Mouse (Mus musculus) CD8-positive naive resting alpha-beta T cell, adult 2 months (primary cell): ENCODE data around the gene Fnbp1.

Experiments used
- DNase-seq, 2 experiments: peaks; one replicate each; pipeline ENCODE4 v3.0.0; 2022; ENCODE audit warnings: low read depth in 2 of 2, low spot score in 2 of 2

Fnbp1 gene

DNA sequence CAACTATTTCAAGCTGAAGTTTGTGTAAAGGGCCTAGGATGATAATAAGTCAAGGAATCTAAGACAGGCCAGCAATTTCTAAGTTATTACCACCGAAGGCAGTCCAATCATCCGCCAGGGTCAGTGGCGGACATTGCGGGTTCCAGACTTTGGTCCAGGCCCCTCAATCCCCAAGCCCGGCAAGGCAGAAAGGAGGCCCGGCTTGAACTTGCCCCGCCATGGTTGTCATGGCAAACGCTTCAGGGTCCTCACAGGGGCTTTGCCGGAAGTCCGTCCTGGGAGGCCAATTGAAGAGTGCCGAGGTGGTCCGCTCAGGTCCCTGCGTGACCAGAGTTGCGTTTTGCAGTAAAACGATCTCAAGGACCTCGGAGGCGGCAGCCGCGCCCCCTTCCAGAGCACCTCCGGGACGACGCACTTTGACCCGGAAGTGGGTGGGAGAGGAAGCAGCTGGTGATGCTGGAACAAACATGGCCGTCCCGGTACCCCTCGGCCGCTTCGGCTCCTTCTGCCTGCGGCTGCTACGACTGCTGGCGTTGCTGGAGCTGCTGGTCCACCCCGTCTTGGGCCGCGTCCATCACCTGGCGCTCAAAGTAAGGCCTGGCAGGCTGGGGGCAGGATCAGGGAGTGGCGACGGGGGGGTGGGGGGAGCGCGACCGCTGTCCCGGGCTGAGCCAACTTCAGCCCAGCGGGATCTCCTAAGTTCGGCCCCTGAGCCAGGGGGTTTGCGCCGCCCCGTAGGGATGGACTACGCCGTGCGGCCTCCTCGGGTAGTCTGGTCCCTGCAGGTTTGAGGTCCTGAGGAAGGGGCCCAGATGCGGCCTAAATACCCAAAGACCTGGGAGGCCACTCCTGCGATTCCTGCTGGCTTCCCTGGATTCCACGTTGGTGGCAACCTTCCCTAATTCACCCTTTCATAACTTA, 10.3 kb upstream of the Fnbp1 start, which contains the start of gene Gpr107:
Gene Gpr107 (plus strand): TSS at position 425 of the 921 bp plus-strand sequence.
- DNase-seq = peak; percentile 65 to 77

DNA sequence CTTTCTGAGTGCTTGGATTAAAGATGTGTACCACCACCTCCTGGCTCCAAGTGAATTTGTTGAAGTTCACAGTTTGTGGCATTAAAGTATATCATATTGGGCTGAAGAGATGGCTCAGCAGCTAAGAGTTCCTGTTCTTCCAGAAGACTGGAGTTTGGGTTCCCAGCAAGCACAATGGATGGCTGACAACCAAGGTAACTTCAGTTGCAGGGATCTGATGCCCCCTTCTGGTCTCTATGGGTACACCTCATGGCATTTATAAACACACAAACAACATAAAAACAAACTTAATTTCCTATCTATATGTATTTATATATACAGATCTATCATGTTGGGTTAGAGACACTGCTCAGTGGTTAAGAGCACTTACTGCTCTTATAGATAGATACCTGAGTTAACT, 9.0 kb upstream of the Fnbp1 start:
- peak in 1 of 2 experiments; percentile 40 for DNase-seq

DNA sequence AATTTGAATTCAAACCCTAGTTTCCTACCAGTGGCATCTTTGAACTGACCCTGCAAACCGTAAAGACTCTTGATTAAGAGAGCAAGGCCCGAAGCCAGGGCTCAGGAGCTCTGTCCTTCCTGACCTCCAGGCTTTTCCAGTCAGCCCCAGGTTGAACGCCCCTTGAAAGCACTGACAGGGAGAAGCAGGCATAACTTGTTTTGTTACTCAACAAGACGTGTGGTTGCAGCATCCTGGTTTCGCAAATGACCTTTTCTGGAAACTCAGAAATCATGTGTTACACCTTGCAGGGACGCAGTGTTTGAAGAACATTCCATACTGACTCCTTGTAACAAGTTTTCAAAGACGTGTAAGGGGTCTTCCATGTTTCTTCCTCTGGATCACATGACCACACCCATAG, 5.2 kb upstream of the Fnbp1 start:
- no peak for DNase-seq

DNA sequence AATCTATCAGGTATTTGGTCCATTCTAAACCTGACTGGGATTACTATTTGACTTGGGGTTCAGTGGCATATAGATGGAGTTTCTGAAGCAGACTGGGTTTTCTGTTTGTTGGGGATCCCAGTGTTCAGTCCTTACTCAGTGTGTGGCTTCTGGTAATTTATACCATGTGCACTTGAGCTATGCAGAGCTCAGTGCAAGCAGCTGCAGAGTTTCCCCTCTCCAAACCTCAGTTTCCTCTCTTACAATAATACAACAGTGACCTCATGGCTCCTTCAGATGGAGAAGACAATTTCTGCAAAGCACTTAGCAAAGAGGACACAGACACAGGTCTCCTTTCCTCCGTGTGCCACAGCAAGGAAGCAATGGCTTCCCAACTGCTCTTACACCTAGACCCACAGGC, 3.1 kb upstream of the Fnbp1 start:
- DNase-seq = no peak

DNA sequence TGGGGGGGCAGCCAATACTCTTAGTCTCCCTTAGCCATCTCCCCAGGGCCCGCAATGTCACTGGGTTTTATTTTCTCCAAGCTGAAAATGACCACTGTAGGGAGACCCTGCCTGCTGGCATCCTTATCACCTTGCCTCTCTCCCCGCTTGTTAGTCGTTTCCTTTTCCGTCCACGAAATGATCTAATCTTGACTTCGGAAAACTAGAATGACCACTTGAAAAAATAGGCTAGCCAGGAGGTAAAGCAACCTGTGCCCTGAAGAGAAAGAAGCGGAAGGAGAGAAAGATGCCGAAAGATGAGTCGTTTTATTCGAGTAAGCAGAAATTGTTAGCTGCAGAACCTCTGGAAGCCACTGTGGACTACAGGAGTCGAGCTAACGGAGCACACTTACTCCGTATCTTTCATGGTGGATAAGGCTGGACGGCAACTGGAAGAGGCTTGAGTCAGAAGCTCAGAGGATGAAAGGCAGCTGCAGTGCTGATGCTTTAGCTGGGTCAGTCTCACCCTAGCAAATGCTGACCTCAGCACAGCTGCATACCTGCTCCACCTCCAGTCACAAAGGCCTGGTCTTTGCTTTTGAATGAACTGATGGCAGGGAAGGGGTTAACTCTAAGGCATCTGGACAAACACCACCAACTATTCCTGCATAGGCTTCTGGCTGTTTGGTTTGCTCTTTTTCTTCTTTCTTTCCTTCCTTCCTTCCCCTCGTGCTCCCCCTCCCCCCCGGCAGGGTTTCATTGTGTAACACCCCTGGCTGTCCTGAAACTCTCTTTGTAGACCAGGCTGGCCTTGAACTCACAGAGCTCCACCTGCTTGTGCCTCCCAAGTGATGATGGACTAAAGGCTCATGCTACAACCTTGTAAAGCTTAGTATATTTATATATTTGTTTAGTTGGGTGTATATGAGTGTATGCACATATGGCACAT, 2.2 kb upstream of the Fnbp1 start:
- DNase-seq = no peak

DNA sequence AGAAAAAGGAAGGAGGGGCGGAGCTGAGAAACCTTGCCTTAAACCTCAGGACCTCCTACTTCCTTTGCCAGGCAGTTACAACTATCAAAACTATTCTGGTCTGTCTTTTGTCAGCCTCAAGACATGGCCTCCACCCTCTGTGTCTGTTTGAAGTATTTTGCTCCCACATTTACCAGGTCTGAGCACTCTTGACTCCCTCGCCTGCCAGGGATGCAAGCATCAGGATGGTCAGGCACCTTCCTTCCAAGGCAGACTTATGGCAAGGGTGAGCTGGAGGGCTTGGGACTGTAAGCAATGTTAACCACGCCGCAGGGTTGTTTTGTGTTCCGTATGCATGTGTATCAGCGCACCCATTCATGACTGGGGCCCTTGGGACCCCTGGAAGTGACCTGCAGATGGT, 1.5 kb upstream of the Fnbp1 start:
- peak in 1 of 2 experiments; percentile 28 for DNase-seq

DNA sequence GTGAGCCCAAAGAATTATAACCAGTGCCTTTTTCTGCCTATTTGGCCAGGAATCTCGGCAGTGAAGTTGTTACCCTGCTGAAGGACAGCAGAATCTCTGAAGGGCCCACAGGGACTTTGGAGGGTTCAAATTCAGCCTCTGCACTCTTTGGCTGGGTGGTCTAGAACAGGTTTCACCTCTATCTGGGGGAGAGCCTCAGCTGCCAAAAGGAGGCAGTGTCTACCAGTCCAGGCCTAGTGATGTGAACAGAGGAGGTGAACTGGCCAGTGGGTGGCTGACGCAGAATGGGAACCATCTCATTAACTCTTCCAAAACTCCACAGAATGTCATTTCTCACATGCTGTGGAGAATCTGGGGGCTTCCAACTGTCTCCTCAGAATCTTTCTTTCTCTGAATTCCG, 697 bp upstream of the Fnbp1 start:
- no peak for DNase-seq

DNA sequence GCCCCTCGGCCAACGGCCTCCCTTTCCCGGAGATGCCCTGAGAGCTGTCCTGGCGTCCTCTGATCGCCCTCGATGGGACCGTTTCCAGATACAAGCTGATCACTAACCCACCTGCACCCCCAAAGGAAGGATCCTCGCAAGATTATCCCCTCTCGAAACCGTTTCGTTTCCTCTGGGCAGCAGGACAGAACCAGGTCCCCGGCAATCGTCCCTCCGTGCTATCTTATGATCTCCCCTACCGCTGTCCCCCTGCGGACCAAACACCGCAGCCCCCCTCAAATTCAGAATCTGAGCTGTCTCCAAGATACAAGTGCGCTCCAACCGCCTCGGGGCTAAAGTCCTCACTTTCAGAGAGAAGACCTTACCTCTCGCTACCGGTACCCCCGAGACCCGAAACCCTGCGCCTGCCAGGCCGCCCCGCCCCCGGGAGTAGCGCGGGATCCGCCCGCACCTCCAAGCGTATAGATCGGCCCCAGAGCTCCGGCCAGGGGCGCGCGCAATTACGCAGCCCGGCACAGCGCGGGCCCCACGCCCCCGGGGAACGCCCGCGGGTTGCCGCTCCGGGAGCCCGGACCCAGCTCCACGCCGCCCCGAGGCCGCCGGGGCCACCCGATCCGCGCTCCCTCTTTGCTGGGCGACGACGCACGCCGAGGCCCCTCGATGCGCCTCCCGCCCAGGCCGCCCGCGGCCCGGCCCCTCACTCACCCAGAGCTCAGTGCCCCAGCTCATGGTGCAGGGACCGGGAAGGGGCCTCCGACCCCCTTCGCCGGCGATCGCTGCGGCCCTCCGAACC, 538 bp downstream of the Fnbp1 start:
- no peak for DNase-seq

DNA sequence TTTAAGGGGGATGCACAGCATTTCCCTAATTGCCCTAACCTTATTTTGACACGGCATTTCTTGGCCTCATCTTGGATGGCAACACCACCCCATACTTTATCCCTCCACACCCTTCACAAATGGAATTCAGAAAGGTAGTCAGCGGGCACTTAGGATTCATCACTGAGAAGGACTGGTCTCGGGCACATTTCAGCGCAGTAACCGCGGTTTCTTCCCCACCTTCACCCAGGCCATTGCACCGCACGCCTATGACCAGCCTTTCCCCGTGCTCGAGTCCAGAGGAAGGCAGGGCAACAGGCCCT, 1.1 kb downstream of the Fnbp1 start:
- no peak for DNase-seq

DNA sequence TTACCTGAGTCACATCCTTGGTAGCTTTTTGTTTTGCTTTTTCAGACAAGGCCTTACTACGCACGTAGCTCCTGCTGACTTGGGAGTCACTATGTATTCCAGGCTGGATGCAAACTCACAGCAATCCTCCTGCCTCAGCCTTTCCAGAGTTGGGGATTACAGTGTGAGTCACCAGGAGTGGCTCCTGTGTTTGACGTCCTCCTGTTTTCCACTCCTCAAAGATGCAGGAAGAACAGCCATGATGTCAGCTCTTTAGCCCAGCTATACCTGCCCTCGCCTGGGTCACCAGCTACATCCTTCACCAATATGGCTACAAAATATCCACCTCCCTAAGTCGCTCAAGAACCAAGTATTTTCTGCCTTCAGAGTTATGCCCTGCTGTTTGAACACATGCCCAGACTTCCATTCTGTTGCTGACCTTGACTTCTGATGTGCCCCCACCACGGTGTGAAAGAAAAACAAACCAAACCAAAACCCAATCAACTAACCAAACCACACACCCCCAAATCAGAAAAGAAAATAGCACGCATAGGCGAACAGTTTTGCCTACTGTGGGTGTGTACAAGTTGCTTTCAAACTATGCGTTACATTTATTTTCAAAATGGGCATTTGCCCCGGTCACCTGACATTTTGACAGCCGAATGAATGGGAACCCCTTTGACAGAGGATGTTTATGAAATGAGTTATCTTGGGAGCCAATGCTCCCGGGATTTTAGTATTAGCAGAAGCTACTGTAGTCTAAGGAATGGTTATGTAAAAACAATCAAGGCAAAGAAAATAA, 1.6 kb downstream of the Fnbp1 start:
- DNase-seq = no peak

DNA sequence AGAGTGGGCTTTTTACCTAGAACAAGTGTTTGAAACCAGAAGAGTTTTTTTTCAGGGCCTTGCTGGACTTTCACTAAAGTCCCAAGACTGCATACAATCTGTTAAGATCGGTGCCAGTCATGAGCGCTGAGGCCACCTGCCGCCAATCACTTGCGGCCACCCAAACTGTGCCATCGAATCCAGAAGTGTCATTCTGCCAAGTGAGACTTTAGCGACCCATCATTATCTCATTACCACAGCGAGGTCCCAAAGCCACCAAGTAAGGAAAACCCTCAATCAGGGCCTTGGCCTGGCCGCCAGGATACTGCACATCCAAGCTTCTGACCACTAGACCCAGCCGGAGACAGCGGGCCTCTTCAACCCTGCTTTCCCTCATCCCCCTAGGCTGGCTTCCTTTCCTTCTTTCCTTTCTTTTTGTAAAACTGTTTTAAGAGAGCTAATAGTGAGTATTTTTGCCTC, 2.6 kb downstream of the Fnbp1 start:
- no peak for DNase-seq

DNA sequence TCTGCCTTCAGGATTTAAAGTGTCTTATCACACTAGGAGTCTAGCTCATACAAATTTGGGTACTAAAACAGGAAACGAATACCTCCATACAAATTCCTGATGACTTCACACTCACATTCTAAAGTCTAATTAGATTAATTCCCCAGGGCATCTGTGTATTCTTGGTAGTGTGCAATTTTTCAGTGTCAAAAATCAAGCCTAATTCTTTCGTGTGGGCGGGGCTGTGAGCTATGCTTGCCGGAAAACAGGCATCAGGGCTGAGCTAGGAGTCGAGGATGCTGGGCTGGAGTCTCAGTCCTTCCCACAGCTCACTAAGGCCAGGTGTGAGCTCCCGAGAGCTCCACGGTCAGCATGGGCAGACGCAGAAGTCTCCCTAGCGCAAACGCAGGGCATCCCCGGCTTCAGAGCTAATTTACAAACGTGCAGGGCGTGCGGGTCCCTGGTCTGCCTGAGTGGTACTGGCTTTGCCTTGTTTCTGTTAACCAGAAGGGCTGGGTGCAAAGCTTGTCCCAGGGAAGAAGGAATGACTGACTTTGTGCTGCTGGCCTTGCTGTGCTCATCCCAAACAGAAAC, 4.7 kb downstream of the Fnbp1 start:
- no peak for DNase-seq

DNA sequence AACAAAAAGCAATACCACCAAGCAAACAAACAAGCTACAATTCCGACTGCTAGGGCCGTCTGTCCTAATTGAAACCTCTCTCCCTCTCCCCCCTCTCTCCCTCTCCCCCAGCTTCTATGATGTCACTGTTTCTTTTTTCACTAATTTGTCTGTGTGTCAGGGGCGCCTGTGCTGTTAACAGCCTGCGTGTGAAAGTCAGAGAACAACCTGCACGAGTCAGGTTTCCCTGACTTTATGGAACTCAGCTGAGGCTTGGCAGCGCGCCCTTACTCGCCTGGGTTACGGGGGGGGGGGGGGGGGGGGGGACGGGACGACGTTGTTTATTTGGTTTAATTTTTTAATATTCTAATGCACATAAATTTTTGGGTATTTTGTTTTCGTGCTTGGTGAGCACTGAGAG, 5.5 kb downstream of the Fnbp1 start:
- DNase-seq = no peak

DNA sequence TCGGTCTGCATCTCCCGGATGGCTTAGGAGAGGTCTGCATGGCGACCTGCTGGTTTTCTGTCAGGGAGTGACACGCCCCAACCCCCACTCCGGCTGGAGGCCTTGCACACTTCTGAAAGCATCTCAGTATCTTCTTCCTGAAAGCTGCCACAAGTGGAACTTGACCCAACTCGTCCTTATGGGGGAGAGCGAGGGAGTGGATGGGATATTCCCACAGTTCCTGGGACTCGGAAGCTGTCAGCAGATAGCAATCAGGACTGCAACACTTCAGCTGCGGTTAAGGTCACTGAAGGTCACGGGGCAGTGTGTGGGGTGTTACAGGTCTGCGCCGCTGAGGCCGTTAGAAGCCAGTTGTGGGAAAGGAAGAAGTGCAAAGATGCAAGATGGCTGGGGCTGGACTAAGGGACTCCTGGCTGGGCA, 6.3 kb downstream of the Fnbp1 start:
- DNase-seq = no peak

DNA sequence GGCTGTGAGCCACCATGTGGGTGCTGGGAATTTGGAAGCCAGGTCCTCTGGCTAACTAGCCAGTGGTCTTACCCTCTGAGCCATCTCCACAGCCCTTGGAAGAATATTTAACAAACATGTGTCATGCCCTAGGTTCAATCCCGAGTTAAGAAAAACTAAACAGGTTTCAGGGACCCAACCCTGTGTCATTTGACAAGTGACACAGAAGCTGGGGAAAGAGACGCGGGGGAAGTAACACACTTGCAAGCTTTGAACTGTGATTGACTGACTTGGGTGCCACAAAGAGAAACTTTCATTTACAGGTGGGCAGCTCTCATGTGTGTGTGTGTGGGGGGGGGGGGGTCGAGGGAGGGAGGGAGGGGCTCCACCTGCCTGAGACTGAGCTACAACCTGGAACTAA, 7.8 kb downstream of the Fnbp1 start:
- no peak for DNase-seq

DNA sequence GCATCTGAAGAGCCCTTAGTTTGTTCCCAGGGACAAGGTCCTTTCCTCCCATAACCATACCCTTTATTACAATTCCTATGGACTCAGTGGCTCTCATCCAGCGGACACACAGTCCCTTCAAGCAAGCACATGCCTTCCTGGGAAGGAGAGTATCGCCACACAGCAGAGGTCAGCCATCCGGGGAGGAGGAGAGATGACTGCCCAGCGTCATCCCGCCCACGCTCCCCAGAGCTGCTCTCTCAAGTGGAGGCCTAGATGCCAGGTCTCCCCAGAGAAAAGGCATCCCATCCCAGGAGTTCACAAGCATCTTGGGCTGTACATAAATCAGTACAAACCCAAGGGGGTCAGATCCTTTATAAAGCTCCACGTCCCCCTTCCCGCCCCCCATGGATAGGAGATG, 9.1 kb downstream of the Fnbp1 start:
- no peak for DNase-seq

DNA sequence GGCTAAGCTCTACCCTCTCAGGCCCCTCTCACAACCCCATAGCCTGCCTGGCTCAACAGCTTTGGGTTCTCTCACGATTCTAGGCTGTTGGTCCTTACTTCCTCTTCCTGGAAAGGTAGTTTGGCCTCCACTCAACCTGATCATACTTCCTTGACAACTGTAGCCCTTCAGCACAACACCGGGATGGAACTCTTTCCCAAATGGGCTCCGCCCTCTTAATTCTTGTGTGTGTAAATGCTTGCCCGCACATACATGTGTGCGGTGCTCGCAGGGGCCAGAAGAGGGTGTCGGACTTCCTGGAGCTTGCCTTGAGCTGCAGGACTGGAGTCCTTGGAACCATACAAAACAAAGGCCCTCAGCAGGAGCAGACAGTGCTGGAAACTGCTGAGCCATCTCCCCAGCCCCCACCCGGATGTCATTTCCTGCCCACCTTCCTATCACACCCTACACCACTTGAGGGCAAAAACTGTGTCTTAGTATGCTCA, 11.0 kb downstream of the Fnbp1 start:
- peak; percentile 50 to 70 for DNase-seq

DNA sequence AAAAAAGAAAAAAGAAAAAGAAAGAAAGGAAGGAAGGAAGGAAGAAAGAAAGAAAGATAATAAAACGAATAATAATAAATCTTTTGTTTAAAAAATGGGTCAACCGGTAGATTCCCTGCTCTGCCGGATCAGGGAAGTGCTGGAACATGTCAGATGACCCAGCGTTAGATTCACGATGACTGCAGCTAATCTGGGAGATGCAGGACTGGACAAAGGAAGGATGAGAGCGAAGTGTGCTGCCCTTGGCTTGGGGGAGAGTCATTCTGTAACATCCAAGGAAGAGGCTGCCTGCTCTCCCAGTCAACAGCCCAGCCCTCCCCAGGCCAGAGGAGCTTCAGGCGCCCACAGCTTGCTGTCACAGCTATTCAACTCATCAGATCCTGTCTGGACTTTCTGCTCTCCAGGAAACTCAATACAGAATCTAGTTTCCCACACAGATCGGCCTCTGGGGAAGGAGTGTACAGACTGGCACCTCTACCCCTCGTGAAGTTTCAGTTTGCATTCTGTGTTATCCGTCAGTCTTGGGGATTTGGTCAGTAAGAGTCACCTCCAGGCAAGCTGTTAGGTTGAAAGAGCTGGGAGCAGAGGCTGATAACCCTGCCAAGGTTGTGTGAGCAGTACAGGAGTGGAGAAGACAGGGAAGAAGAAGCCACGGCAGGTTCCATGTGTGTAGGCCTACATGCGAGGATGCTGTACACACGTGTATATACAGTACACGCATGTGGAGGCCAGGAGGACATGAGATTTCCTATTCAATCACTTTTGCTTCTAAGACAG, 11.9 kb downstream of the Fnbp1 start:
- DNase-seq = no peak

DNA sequence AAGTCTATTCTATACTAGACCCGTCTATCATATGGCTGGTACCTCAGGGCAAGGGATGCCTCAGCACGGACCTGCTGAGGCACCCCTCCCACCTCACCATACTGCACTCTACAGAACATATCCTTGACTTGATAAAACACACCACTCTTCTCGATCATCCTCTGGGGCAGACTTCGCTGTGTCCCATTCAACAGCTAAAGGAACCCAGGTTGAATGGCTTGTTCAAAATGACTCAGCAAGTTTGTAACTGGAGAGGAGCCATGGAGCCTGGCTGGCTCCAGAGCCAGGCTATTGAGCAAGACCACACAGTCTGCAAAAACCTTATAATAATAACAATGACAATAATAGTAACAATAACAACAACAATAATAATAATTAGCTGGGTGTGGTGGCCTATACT, 13.9 kb downstream of the Fnbp1 start:
- no peak for DNase-seq
